Mouse (Mus musculus) embryonic stem cell, embryonic (primary cell): ENCODE results near the gene Clstn2.

Experiments
- CTCF ChIA-PET, 4 experiments: fragments of 300-600 bp in 2 of 4; fragments of 350-600 bp in 2 of 4; sonication (Branson Sonifier 250); formaldehyde crosslinking; loops; one replicate each; lab custom pipeline; 2022; ENCODE audit warnings: inconsistent platforms in 2 of 4; lab: Charles Lee
- POLR2A ChIA-PET, 4 experiments: fragments of 300-600 bp in 2 of 4; fragments of 350-600 bp in 2 of 4; sonication (Branson Sonifier 250); formaldehyde crosslinking; loops; one replicate each; lab custom pipeline; 2022; ENCODE audit warnings: antibody characterized with exemption in 4 of 4, inconsistent platforms in 1 of 4; lab: Charles Lee

The Clstn2 gene

GRCm38 (mm10) chr9:97816143-97816805, 216.7 kb downstream of the Clstn2 start:
- POLR2A ChIA-PET: interaction anchor here in 2 of 4 experiments (0.7 to 1.7 kb wide), 5 partner anchors 10 to 37 kb away, joined by 3 to 8 read pairs (median 4); no protein-coding TSS in a partner anchor

GRCm38 (mm10) chr9:97813157-97813556, 219.8 kb downstream of the Clstn2 start:
- ChIA-PET CTCF (no interaction called here), POLR2A (interaction anchor here in 1 of 4 experiments (0.9 kb wide), 1 partner anchor 12 kb away, joined by 3 read pairs; no protein-coding TSS in a partner anchor)

More at GRCm38 (mm10) chr9:97816143-97816805, 216.7 kb downstream of the Clstn2 start:
- CTCF ChIA-PET: no interaction called here

- CTCF ChIA-PET: no interaction called here
Observed at GRCm38 (mm10) chr9:97807031-97807430, 225.9 kb downstream of the Clstn2 start.

GRCm38 (mm10) chr9:97793661-97794060, 239.3 kb downstream of the Clstn2 start:
- ChIA-PET CTCF (interaction anchor here in 1 of 4 experiments (0.6 kb wide), 1 partner anchor 621 kb away, joined by 4 read pairs; no protein-coding TSS in a partner anchor), POLR2A (no interaction called here)

More at GRCm38 (mm10) chr9:97807031-97807430, 225.9 kb downstream of the Clstn2 start:
- POLR2A ChIA-PET: no interaction called here

GRCm38 (mm10) chr9:97788151-97788670, 244.8 kb downstream of the Clstn2 start:
- ChIA-PET POLR2A (no interaction called here), CTCF (no interaction called here)

- ChIA-PET CTCF (no interaction called here), POLR2A (no interaction called here)
Observed at GRCm38 (mm10) chr9:97780032-97780616, 252.9 kb downstream of the Clstn2 start.

GRCm38 (mm10) chr9:97775770-97776169, 257.2 kb downstream of the Clstn2 start:
- CTCF ChIA-PET: no interaction called here
- POLR2A ChIA-PET: interaction anchor here in 1 of 4 experiments (1.1 kb wide), 1 partner anchor 26 kb away, joined by 3 read pairs; no protein-coding TSS in a partner anchor

- POLR2A ChIA-PET: interaction anchor here in 1 of 4 experiments (1.1 kb wide), 1 partner anchor 27 kb away, joined by 3 read pairs; no protein-coding TSS in a partner anchor
- CTCF ChIA-PET: interaction anchor here in 1 of 4 experiments (0.6 kb wide), 1 partner anchor 817 kb away, joined by 3 read pairs; no protein-coding TSS in a partner anchor
Observed at GRCm38 (mm10) chr9:97774991-97775390, 258.0 kb downstream of the Clstn2 start.

GRCm38 (mm10) chr9:97773911-97774310, 259.1 kb downstream of the Clstn2 start:
- POLR2A ChIA-PET: no interaction called here
- CTCF ChIA-PET: no interaction called here

GRCm38 (mm10) chr9:97772431-97772830, 260.6 kb downstream of the Clstn2 start:
- CTCF ChIA-PET: no interaction called here
- POLR2A ChIA-PET: no interaction called here

- ChIA-PET CTCF (no interaction called here), POLR2A (no interaction called here)
Observed at GRCm38 (mm10) chr9:97769331-97769730, 263.6 kb downstream of the Clstn2 start.

- CTCF ChIA-PET: no interaction called here
- POLR2A ChIA-PET: no interaction called here
Observed at GRCm38 (mm10) chr9:97765251-97765767, 267.7 kb downstream of the Clstn2 start.

GRCm38 (mm10) chr9:97763048-97763447, 269.9 kb downstream of the Clstn2 start:
- ChIA-PET CTCF (no interaction called here), POLR2A (no interaction called here)

- POLR2A ChIA-PET: no interaction called here
- CTCF ChIA-PET: no interaction called here
Observed at GRCm38 (mm10) chr9:97755599-97756270, 277.2 kb downstream of the Clstn2 start.

GRCm38 (mm10) chr9:97753715-97754114, 279.3 kb downstream of the Clstn2 start:
- ChIA-PET POLR2A (no interaction called here), CTCF (no interaction called here)

GRCm38 (mm10) chr9:97746574-97746973, 286.4 kb downstream of the Clstn2 start:
- CTCF ChIA-PET: no interaction called here
- POLR2A ChIA-PET: no interaction called here

GRCm38 (mm10) chr9:97727715-97728486, 305.1 kb downstream of the Clstn2 start:
- POLR2A ChIA-PET: no interaction called here

GRCm38 (mm10) chr9:97717728-97718127, 315.3 kb downstream of the Clstn2 start:
- CTCF ChIA-PET: no interaction called here
- POLR2A ChIA-PET: interaction anchor here in 1 of 4 experiments (0.6 kb wide), 1 partner anchor 482 kb away, joined by 8 read pairs; no protein-coding TSS in a partner anchor

More at GRCm38 (mm10) chr9:97727715-97728486, 305.1 kb downstream of the Clstn2 start:
- CTCF ChIA-PET: no interaction called here

- CTCF ChIA-PET: no interaction called here
- POLR2A ChIA-PET: no interaction called here
Observed at GRCm38 (mm10) chr9:97717005-97717404, 316.0 kb downstream of the Clstn2 start.
